Mouse (Mus musculus) hindbrain, embryonic 10.5 days (tissue): Measurements from ENCODE around the gene Mettl24. TPM values are rescaled to one million over a fixed set of nuclear protein-coding genes. Genes with fewer than 3 reads are reported as not detected.
"Not testable (repeated sequence)": the region's sequence is repeated elsewhere in the genome, so short reads cannot be mapped to it uniquely, and the experiment has no call there.

Source experiments
- DNase-seq: peaks from one replicate; pipeline ENCODE4 v3.0.0-alpha.2; 2017; ENCODE audit warnings: low spot score
- H3K27ac ChIP-seq: fragments of 300-500 bp; sonication (generic); 2 replicates; pipeline ENCODE4 v1.5.1; 2016; ENCODE audit warnings: mild to moderate bottlenecking, moderate library complexity
- H3K27me3 ChIP-seq: fragments of 300-500 bp; sonication (generic); 2 replicates; pipeline ENCODE4 v1.6.1; 2016; ENCODE audit warnings: mild to moderate bottlenecking; ENCODE audit not compliant: poor library complexity, insufficient read depth, severe bottlenecking
- H3K36me3 ChIP-seq: fragments of 300-500 bp; sonication (generic); 2 replicates; pipeline ENCODE4 v1.6.1; 2016; ENCODE audit warnings: mild to moderate bottlenecking, moderate library complexity
- H3K4me1 ChIP-seq: fragments of 300-500 bp; sonication (generic); replicated peaks from 2 replicates; pipeline ENCODE4 v1.6.1; 2016; ENCODE audit warnings: mild to moderate bottlenecking
- H3K4me3 ChIP-seq: fragments of 300-500 bp; sonication (generic); 2 replicates; pipeline ENCODE4 v1.5.1; 2016; ENCODE audit warnings: mild to moderate bottlenecking, moderate library complexity
- H3K9me3 ChIP-seq: fragments of 300-500 bp; sonication (generic); 2 replicates; pipeline ENCODE4 v1.6.1; 2016; ENCODE audit warnings: mild to moderate bottlenecking, moderate library complexity
- WGBS: fragments of 180-500 bp; shearing (Covaris S2); methylation state at CpG from one replicate; pipeline ENCODE4 v1.1.7; 2016; 5-methylcytosine and 5-hydroxymethylcytosine counted together
- polyA plus RNA-seq: library from polyadenylated mRNA; unstranded; fragments of >200 nt; fragmentation: Nextera tagmentation; extraction: Ambion mirVana; gene quantifications from 2 replicates; pipeline ENCODE4 v1.2.1, GENCODE M21; 2016

Mettl24 gene
- polyA plus RNA-seq, 1 experiment from 2014 or later = 1.4 TPM

DNA sequence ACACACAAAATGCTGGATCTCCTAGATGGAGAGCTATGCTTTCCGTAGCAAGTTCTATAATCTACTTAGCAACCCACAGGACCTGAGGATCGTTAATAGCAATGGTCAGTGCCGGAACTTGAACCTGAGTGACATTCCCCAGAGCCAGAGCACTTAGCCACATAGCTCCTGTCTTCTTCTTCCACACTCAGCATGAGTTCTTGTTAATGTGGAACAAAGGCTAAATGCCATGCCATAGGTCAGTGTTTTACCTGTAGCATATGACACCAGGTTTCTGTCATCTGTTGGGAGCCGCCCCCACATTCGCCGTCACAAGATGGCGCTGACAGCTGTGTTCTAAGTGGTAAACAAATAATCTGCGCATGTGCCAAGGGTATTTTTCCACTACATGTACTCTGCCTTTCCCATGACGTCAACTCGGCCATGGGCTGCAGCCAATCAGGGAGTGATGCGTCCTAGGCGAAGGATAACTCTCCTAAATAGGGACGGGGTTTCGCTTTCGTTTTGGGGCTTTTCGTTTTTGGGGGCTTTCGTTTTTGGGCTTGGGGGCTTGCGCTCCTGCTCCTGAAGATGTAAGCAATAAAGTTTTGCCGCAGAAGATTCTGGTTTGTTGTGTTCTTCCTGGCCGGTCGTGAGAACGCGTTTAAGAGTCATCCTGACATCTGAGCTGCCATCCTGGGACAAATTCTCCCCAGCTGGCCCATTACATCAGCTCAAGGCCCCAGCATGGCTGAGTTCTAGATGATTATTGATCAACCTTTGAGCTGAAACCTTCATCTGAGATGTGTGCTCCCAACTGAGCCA is 76.5 kb downstream of the Mettl24 start:
- 96% methylated on average over 23 of the region's 23 CpGs for WGBS
- not testable (repeated sequence) for H3K27ac ChIP-seq

DNA sequence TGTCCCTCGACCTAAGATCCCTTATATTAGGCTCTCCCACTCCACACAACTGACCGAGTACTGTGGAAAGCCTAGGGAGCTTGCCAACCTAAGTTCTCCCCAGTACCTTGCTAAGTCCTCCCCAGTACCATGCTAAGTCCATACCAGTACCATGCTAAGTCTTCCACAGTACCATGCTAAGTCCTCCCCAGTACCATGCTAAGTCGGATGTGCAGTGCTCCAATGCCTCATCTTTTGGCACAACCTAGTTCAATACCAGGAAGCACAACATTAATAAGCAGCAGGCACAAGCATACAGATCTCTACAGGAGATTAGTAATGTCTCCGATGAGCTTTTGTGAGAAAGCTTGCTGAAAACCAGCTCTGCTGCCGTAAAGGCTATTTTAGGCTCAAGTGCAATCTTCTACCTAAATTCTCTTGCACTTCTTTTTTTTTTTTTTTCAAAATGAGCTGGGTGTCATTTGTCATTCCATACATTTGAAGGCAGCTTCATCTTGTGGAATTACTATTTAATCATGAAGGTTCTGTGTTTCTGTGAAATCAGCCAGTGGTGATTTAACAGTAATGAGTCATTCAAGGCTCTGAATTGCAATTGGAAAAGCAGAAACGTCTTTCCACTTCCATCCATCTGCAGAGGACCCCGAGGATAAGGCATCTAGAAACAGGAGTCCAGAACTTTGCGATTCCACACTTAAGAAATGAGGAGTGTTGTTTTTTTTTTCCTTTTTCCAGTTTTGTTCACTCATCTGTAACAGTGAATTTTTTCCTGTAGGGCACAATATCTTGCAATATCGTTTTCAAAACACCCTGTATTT is 77.3 kb downstream of the Mettl24 start:
- H3K4me1 ChIP-seq = peaks cover 7% of the 10 kb centered on the region; the same call in 1 of the 2 replicates
- H3K36me3 ChIP-seq = no peaks in the 10 kb centered on the region
- H3K4me3 ChIP-seq = no peak overlapping the region
- H3K9me3 ChIP-seq = no peaks in the 10 kb centered on the region
- no peak overlapping the region for H3K27ac ChIP-seq
- DNase-seq = no peak
- H3K27me3 ChIP-seq = no peaks in the 10 kb centered on the region
- 94% methylated on average over 9 of the region's 9 CpGs for WGBS

More for the DNA sequence above, 76.5 kb downstream of the Mettl24 start:
- not testable (repeated sequence) for H3K36me3 ChIP-seq, H3K9me3 ChIP-seq, DNase-seq, H3K4me3 ChIP-seq, H3K4me1 ChIP-seq, H3K27me3 ChIP-seq

DNA sequence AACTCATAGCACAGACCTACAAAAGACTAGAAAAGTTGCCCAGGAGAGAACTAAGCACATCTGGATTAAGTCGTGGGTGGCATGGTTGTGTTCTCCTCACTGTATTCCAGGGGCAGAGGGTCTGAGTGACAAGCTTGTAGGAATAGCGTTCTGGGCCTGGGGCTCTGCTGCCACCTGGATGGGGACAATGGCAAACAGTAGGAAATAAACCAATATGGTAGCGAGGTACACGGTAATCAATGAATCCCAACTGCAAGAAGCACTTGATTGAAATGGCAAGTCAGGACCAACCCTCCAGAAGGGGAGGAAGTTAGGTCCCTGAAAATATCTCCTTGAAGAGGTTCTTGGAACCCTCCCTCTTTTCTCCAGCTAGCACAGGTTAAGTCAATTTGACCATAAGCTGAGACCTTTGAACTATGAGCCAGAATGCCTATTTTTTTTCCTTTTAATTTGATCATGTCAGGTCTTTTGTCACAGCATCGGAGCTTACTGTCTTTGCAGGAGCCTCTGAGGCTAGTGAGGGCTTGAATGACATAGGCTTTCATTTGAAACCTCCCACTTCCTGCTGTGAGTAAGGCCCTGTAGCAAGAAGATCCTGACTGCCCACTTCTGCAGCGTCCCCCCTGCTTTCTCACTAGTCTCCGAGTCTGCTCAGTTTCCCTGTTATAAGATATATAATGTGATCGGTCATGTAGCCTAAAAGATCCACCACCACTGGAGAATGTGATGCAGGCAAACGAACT is 78.1 kb downstream of the Mettl24 start:
- no peaks in the 10 kb centered on the region for H3K36me3 ChIP-seq
- DNase-seq = no peak

DNA sequence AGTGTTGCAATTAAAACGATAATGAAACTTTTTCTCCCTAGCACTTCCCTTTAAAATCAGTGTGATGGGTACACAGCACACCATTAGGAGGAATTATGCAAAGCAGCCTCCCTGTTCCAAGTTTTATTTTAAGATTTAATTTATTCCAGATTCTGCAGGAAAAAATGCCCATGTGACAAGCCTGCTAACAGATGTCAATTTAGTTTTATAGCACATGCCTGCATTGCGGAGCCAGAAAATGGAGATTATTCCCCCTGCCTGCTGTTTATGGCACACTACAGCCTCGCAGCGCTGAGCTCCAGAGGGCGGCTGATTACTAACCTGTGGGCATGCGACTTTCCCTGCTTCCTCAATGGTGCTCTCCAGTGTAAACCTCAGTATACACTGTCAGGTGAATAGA is 79.5 kb downstream of the Mettl24 start:
- DNase-seq = no peak
- Histone ChIP-seq H3K9me3 (no peaks in the 10 kb centered on the region), H3K27me3 (no peaks in the 10 kb centered on the region), H3K27ac (no peak overlapping the region), H3K4me1 (peaks cover 7% of the 10 kb centered on the region; the same call in 1 of the 2 replicates), H3K36me3 (no peaks in the 10 kb centered on the region), H3K4me3 (no peak overlapping the region)
- WGBS = 83% methylated on average over 6 of the region's 6 CpGs

More for the DNA sequence above, 78.1 kb downstream of the Mettl24 start:
- H3K4me1 ChIP-seq = peaks cover 7% of the 10 kb centered on the region; the same call in 1 of the 2 replicates
- no peak overlapping the region for H3K4me3 ChIP-seq
- H3K27ac ChIP-seq = no peak overlapping the region
- 72% methylated on average over 9 of the region's 9 CpGs for WGBS
- H3K27me3 ChIP-seq = no peaks in the 10 kb centered on the region
- no peaks in the 10 kb centered on the region for H3K9me3 ChIP-seq

DNA sequence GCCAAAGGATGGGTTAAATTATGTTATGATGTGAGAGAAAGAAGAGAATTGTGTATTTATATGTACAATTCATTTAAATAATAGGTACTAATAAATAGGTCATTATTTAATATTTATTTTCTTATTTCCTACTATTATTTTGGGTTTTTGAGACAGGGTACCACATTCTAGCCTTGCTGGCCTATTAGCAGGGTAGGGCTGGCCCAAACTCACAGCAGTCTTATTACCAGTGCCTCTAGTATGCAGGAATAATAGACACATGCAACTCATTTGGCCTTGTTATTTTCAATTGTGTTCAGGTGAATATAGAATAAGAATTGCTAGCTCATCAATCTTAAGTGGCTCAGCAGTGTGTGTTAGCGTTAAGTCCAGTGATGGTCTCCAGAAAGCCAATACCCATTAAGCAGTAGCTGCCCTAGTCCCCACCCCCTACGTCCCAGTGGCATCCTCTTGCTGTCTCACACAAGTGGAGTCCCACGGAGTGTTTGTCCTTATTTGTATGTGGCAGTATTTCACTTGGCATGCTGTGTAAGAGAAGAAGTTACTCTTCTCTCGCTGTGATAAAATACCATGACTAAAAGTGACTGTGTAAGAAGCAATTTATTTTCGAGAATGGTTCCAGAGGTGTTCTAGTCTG is 80.1 kb downstream of the Mettl24 start:
- H3K27me3 ChIP-seq = no peaks in the 10 kb centered on the region
- H3K4me1 ChIP-seq = peaks cover 7% of the 10 kb centered on the region; the same call in 1 of the 2 replicates
- no peaks in the 10 kb centered on the region for H3K9me3 ChIP-seq
- no peak for DNase-seq
- no peak overlapping the region for H3K4me3 ChIP-seq
- no peak overlapping the region for H3K27ac ChIP-seq
- no peaks in the 10 kb centered on the region for H3K36me3 ChIP-seq
- 79% methylated on average over 5 of the region's 5 CpGs for WGBS

DNA sequence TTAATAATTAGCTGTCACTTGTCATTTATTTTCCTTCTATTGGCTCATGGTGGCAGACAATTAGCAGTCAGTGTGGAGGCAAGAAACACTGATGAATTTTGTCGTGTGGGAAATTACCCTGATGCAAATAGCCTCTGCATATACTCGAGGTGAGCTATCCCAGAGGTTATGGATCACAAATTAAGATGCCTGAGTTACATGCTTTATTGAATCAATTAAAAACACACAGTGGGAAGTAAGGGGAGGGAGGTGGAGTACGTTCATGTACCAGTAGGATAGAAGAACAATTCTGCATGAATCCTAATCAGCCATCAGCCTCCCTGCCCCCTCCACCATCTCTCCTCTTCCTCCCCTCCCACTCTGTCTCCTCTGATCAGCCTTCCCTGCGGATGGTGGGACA is 89.2 kb downstream of the Mettl24 start:
- WGBS = 53% methylated on average over 4 of the region's 4 CpGs
- H3K27me3 ChIP-seq = no peaks in the 10 kb centered on the region
- no peak for DNase-seq
- H3K4me1 ChIP-seq = peaks cover 19% of the 10 kb centered on the region
- H3K9me3 ChIP-seq = no peaks in the 10 kb centered on the region
- no peak overlapping the region for H3K4me3 ChIP-seq
- no peaks in the 10 kb centered on the region for H3K36me3 ChIP-seq
- H3K27ac ChIP-seq = no peak overlapping the region

DNA sequence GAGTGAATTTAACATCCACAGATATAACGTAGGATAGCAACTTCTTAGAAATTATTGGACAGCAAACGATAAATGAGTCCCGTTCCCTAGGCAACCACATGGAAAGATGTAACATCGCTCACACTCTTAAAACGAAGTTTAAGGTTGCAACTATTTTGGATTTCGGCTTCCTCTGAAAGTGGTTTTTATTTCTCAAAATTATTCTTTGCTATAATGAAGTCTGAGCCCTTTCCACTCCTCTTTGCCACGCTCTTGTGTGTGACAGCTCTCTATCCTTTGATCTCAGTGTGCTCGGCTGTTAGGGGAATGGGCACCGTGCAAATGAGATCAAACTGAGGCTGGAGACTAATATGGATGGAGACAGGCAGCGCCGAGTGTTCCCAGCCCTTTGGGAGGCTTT is 92.1 kb downstream of the Mettl24 start:
- no peaks in the 10 kb centered on the region for H3K36me3 ChIP-seq
- no peaks in the 10 kb centered on the region for H3K27me3 ChIP-seq
- DNase-seq = no peak
- no peaks in the 10 kb centered on the region for H3K9me3 ChIP-seq
- H3K4me3 ChIP-seq = no peak overlapping the region
- WGBS = 54% methylated on average over 11 of the region's 11 CpGs
- H3K27ac ChIP-seq = 0 out of 2 replicates have a peak overlapping the region, but pooled peaks have one; percentile 13
- H3K4me1 ChIP-seq = peaks cover 20% of the 10 kb centered on the region

DNA sequence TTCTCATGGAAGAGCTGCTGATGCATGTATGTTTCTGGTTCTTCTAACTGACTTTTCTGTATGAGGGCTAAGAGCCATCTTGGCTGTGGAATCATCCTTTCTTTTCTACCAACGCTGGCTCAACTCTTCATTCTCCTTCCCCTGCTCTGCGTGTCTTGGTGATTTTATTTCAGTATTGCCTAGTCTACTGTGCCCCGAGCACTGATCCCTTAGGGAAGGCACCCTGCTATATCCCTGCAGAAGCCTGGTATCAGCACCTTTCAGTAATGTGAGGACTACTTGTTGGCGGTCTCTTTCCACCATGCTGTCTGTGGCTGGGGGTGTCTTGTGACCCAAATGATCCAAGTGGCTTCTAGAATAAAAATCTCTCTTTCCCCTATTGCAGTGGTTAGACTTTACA is 92.6 kb downstream of the Mettl24 start:
- Histone ChIP-seq H3K27ac (0 out of 2 replicates have a peak overlapping the region, but pooled peaks have one; percentile 13), H3K4me1 (peaks cover 20% of the 10 kb centered on the region), H3K4me3 (no peak overlapping the region), H3K27me3 (no peaks in the 10 kb centered on the region), H3K9me3 (no peaks in the 10 kb centered on the region), H3K36me3 (no peaks in the 10 kb centered on the region)
- no peak for DNase-seq
- WGBS = 79% methylated on average over 4 of the region's 4 CpGs

DNA sequence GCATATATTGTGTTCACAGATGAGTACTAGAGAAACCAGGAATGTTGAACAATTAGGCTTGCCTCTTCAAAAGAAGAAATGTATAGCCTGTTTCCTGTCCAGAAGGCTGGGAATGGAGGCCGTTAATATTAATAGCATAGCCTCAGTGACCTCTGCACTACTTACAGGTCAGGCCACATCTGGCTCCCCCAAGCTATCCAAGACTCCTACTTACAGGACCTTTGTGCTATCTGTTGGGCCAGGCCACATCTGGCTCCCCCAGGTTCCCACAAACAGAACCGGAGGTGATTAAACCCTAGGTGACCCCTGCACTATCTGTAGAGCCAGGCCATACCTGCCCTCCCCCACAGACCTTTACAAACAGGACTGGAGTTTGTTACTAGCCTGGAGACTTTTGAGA is 94.1 kb downstream of the Mettl24 start:
- peak; percentile 22 for DNase-seq
- H3K27ac ChIP-seq = peak overlapping the region; percentile 23; the same call in 1 of the 2 replicates
- WGBS = 54% methylated on average over 2 of the region's 2 CpGs
- no peaks in the 10 kb centered on the region for H3K27me3 ChIP-seq
- no peaks in the 10 kb centered on the region for H3K9me3 ChIP-seq
- H3K36me3 ChIP-seq = no peaks in the 10 kb centered on the region
- H3K4me3 ChIP-seq = no peak overlapping the region
- peaks cover 20% of the 10 kb centered on the region for H3K4me1 ChIP-seq

DNA sequence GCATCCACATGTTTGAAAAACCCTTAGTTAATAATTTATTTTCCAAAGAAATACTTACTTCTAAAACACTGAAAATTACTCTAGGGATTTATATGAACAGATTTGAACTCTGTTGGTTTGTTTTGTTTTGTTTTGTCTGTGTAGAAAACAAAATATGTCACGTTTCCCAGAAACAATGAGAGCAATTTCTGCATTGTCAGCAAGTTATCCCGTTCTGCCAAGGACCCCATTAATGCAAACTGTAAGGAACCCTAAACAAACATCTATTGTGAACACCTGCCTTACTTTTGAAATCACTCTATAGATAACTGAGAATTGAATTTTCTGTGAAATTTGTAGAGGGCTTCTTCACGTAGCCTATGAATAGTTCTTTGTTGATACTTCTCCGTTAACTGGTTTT is 95.4 kb downstream of the Mettl24 start:
- no peak overlapping the region for H3K4me3 ChIP-seq
- H3K4me1 ChIP-seq = peaks cover 20% of the 10 kb centered on the region
- H3K27ac ChIP-seq = no peak overlapping the region
- 82% methylated on average over 4 of the region's 4 CpGs for WGBS
- H3K36me3 ChIP-seq = no peaks in the 10 kb centered on the region
- H3K9me3 ChIP-seq = no peaks in the 10 kb centered on the region
- H3K27me3 ChIP-seq = no peaks in the 10 kb centered on the region
- no peak for DNase-seq

DNA sequence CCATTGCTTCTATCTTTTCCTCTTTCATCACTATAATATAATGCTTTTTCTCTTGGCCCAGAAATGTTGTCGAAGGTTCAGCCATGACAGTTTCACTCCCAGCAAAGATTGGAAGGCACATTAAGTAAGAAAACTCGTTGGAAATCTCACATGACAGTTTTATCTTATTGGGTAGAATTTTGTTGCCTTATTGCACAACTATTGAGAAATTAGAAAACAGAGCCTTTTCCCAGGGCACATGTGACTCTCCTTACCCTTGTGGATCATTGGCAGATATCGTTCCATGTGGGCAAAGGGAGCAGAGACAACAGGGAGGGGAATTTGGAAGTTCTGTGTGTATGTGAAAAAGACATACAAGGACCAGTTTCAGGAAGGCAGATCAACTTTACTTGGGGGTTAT is 107.3 kb downstream of the Mettl24 start:
- H3K27ac ChIP-seq = no peak overlapping the region
- WGBS = 81% methylated on average over 3 of the region's 3 CpGs
- H3K9me3 ChIP-seq = 0 out of 2 replicates have a peak, but pooled peaks cover 4% of the 10 kb centered on the region
- H3K4me1 ChIP-seq = no peaks in the 10 kb centered on the region
- H3K36me3 ChIP-seq = no peaks in the 10 kb centered on the region
- DNase-seq = no peak
- no peak overlapping the region for H3K4me3 ChIP-seq
- H3K27me3 ChIP-seq = no peaks in the 10 kb centered on the region

DNA sequence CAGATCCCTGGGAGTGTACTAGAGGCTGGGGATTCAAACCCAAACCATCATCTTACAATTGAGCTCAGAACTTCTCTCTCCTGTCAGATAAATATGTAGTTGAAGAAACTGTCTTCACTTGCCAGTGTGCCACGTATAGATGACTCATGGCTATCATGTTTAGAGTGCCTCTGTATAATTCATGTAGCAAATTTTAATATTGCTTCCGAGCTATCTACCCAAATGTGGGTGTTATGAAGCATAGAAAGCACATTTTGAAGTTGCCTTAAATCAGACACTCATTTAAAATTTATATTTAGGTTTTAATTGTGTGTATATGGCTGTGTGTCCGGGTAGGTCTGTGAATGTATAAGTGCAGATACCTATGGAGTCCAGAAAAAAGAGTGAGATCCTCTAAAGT is 109.0 kb downstream of the Mettl24 start:
- Histone ChIP-seq H3K27me3 (no peaks in the 10 kb centered on the region), H3K4me1 (0 out of 2 replicates have a peak, but pooled peaks cover 3% of the 10 kb centered on the region), H3K4me3 (no peak overlapping the region), H3K27ac (no peak overlapping the region), H3K9me3 (no peaks in the 10 kb centered on the region), H3K36me3 (no peaks in the 10 kb centered on the region)
- WGBS = 83% methylated on average over 3 of the region's 3 CpGs
- DNase-seq = no peak
